ENCODE assay signal across 9 mouse cellular contexts in the genomic region with DNA sequence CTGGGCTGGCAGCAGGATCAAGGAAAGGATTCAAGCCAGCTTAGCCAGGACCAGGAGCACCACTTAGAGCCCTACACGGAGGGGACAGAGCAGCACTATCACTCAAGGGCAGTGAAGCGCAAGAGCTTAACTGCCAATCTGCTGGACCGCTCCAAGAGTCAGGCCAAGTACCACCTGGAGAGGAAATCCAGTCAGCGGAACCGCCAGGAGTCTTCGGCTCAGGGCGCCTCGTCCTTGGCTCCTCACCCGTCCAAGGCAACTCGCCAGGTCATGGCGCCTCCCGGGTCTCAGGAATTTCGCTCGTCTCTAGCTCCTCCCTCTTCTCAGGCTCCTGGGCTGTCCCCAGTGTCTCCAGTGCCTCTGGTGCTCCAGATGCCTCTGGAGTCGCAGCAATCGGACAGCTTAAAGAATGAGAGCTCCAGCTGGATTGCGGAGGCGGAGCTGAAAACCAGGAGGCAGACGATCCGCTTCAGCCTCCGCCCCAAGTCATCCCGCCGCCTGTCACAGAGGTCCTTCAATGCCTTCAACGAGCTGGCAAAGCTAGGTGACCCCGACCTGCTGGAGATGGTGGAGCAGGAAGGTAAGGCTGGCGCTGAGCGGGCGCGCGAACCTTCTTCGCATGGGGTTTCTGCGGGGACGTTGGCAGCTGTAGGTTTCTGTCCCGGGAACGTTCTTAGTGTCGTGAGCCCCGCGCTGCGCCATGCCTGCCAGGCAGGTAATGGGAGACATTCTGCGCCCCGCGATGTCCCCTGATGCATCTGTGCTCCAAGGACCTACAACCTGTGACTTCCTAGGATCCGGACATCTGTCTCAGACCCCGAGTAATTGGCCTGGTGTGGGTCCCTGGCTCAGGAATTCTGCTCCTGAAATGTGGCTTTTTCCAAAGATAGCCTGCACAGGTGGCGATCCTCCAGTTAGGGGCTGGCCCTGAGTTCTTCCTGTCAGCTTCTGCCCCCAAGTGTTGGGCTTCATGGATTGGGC. TPM values are rescaled to one million over a fixed set of nuclear protein-coding genes. Genes with fewer than 3 reads are reported as not detected.
A peak's percentile ranks its signal among the peaks of the same experiment; 100 is the strongest.
DNase-seq lines count a peak whose midpoint lies in the region; ATAC-seq and TF ChIP-seq lines count a peak whose summit lies in the region.
"Had no signal": no experiment of that assay in that cellular context is flagged by ENCODE, and none has a peak within 500 bp of the region (broad histone marks: within the 10 kb centered on the region; RNA-seq: fewer than 3 reads in every experiment).

A gene (plus strand): TSS at position 359 of the 981 bp plus-strand sequence.

- H3K4me3 ChIP-seq in ES-Bruce4 (ENCODE audit: low read depth, low read length), result peak within 1 kb of the TSS; percentile 62
- peak within 1 kb of the TSS; percentile 51 for H3K4me3 ChIP-seq in hindbrain, embryonic 14.5 days (replicated peaks; ENCODE audit: low read length)
- 0 out of 2 replicates have a peak within 1 kb of the TSS, but pooled peaks have one; percentile 12 for H3K4me3 ChIP-seq in lung, postnatal 0 days (ENCODE audit: low read depth, low read length)

- no peak within 1 kb of the TSS for H3K9ac ChIP-seq in ES-Bruce4 (ENCODE audit: low read depth, poor library complexity, severe bottlenecking)
- peak within 1 kb of the TSS; percentile 73 for H3K9ac ChIP-seq in hindbrain, embryonic 14.5 days
- no peak within 1 kb of the TSS for H3K9ac ChIP-seq in lung, postnatal 0 days (replicated peaks; ENCODE audit: low read depth)

- TF ChIP-seq EP300 in ES-Bruce4 (IDR thresholded peaks at IDR 0.05; ENCODE audit: insufficient read depth, low read depth, low read length), result no peak
- TF ChIP-seq EP300 in lung, postnatal 0 days (IDR thresholded peaks at IDR 0.05), result no peak

- H3K4me1 ChIP-seq in ES-Bruce4 (ENCODE audit: control insufficient read depth, insufficient read depth, low read length), result no peaks in the 10 kb centered on the region
- H3K4me1 ChIP-seq in hindbrain, embryonic 14.5 days (replicated peaks; ENCODE audit: control insufficient read depth, insufficient read depth, low read length), result no peaks in the 10 kb centered on the region
- H3K4me1 ChIP-seq in lung, postnatal 0 days (ENCODE audit: insufficient read depth, low read depth, low read length), result no peaks in the 10 kb centered on the region

- 2% methylated on average over 45 of the region's 45 CpGs for WGBS in hindbrain, embryonic 14.5 days
- 2% methylated on average over 44 of the region's 45 CpGs for WGBS in lung, postnatal 0 days

- TF ChIP-seq POLR2A in ES-Bruce4 (IDR thresholded peaks at IDR 0.05; ENCODE audit: insufficient read depth, low read length), result no peak

- H3K36me3 ChIP-seq in ES-Bruce4 (ENCODE audit: control insufficient read depth, insufficient read depth, low read length, poor library complexity, severe bottlenecking), result no peaks in the 10 kb centered on the region
- H3K36me3 ChIP-seq in hindbrain, embryonic 14.5 days (replicated peaks; ENCODE audit: control insufficient read depth, insufficient read depth), result no peaks in the 10 kb centered on the region
- H3K36me3 ChIP-seq in lung, postnatal 0 days (ENCODE audit: insufficient read depth, low read length), result no peaks in the 10 kb centered on the region

- ATAC-seq in hindbrain, embryonic 14.5 days (ENCODE audit: low FRiP score), result peak; percentile 79
- peak; percentile 28; the same call in 1 of the 2 replicates for ATAC-seq in lung, postnatal 0 days
- ATAC-seq in megakaryocyte, adult 5-6 weeks (ENCODE audit: poor library complexity, severe bottlenecking), result no peak

- TF ChIP-seq CTCF in ES-Bruce4 (IDR thresholded peaks at IDR 0.05; ENCODE audit: low read depth, low read length), result no peak
- no peak for TF ChIP-seq CTCF in lung, postnatal 0 days (IDR thresholded peaks at IDR 0.05)

- H3K9me3 ChIP-seq in ES-Bruce4 (replicated peaks; ENCODE audit: control insufficient read depth, insufficient read depth, low read length, poor library complexity, severe bottlenecking), result no peaks in the 10 kb centered on the region
- no peaks in the 10 kb centered on the region for H3K9me3 ChIP-seq in hindbrain, embryonic 14.5 days (ENCODE audit: control insufficient read depth, low read length)
- H3K9me3 ChIP-seq in lung, postnatal 0 days (ENCODE audit: low read length), result no peaks in the 10 kb centered on the region

- peak; percentile 87 for DNase-seq in cerebellum, adult 9-11 months
- DNase-seq in frontal cortex, postnatal 10 days (ENCODE audit: low spot score in 2 of 2), result peak; percentile 5 to 11
- DNase-seq in hindbrain, embryonic 14.5 days (ENCODE audit: low spot score), result peak; percentile 30
- DNase-seq in layer of hippocampus, postnatal 25 days (ENCODE audit: extremely low spot score in 1 of 2, low spot score in 1 of 2), result peak; percentile 12
- DNase-seq in lung, postnatal 0 days (ENCODE audit: low spot score), result peak; percentile 26
- DNase-seq in retina, postnatal 1 day, result peak; percentile 76

- no peak within 1 kb of the TSS for H3K27ac ChIP-seq in ES-Bruce4 (ENCODE audit: insufficient read depth, low read length)
- no peak within 1 kb of the TSS for H3K27ac ChIP-seq in hindbrain, embryonic 14.5 days
- H3K27ac ChIP-seq in lung, postnatal 0 days (ENCODE audit: low read length), result no peak within 1 kb of the TSS

- H3K4me2 ChIP-seq in hindbrain, embryonic 14.5 days (replicated peaks), result peak within 1 kb of the TSS; percentile 84
- peak within 1 kb of the TSS; percentile 47 for H3K4me2 ChIP-seq in lung, postnatal 0 days (replicated peaks; ENCODE audit: low read depth, low read length)

- H3K27me3 ChIP-seq in ES-Bruce4 (ENCODE audit: control insufficient read depth, insufficient read depth, low read length, poor library complexity, severe bottlenecking), result peaks cover 2% of the 10 kb centered on the region
- H3K27me3 ChIP-seq in hindbrain, embryonic 14.5 days (ENCODE audit: control insufficient read depth, insufficient read depth, low read length), result peaks cover 9% of the 10 kb centered on the region
- no peaks in the 10 kb centered on the region for H3K27me3 ChIP-seq in lung, postnatal 0 days (replicated peaks; ENCODE audit: insufficient read depth, low read length)

RNA-seq across cellular contexts. Expression of the gene that starts here (rescaled TPM):
- 1.1 and 1.4 TPM in 2 replicates for polyA plus RNA-seq in ES-Bruce4 (2011; ENCODE audit: insufficient read depth, insufficient read length, low read depth, missing spikeins)
- polyA plus RNA-seq in hindbrain, embryonic 14.5 days (2014; fragmentation: Nextera tagmentation; extraction: Ambion mirVana), result 1.4 and 1.5 TPM in 2 replicates
- 1 to 10 TPM in 1 of 2 experiments, under 1 TPM in 1; 0.86 to 1.5 TPM for total RNA-seq in layer of hippocampus, postnatal 25 days (2021)
- 0.07 TPM in 2 replicates for polyA plus RNA-seq in lung, postnatal 0 days (2015; fragmentation: Nextera tagmentation; extraction: Ambion mirVana)
- not detected in 2 replicates for total RNA-seq in megakaryocyte, adult 5-6 weeks (2015)
- total RNA-seq in megakaryocyte, adult 5-6 weeks (2017), result not detected in 2 replicates
- total RNA-seq: hematopoietic stem cell, adult 5-6 weeks had no signal

Comparison
In these comparisons a context has a peak if more than half of its experiments do, and no peak if none do; other contexts are left out.
1. Peak in DNase-seq, ATAC-seq, H3K4me3 ChIP-seq and H3K4me2 ChIP-seq in lung, postnatal 0 days; RNA of the gene not detected or under 1 TPM.
2. H3K4me3 ChIP-seq: peak in every context shown above with its lines; median percentile 62 in ES-Bruce4; 51 in hindbrain, embryonic 14.5 days; 12 in lung, postnatal 0 days.
3. DNase-seq: peak in every context shown above with its lines; median percentile 87 in cerebellum, adult 9-11 months; 76 in retina, postnatal 1 day; 30 in hindbrain, embryonic 14.5 days; 26 in lung, postnatal 0 days; 12 in layer of hippocampus, postnatal 25 days; 8 in frontal cortex, postnatal 10 days.